Mouse (Mus musculus): Measurements from ENCODE around the gene Dapk2. TPM values are rescaled to one million over a fixed set of nuclear protein-coding genes. Genes with fewer than 3 reads are reported as not detected.

Gene Dapk2
- total and polyA plus RNA-seq, 3 experiments: 7.5 to 24.4 (median 9.8) TPM

DNA sequence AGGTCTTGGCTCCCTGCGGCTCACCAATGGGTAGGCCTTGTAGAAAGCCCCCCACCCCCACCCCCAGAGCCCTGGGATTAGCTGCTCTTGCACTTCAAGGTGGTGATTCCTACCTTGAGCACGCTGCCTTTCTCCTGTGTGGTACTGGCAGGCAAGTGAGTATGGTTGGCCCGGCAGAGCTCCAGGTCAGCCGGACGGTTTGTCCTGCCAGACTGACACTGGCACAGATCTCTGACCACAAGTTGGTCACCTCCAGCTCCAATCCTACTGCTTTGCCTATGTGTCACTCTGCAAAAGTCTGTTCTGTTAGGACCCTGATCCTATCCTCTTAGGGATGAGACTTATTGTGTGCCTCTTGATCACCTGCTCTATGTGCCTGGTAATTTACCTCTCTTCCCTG lies 26.5 kb downstream of the Dapk2 start:
- Histone ChIP-seq H3K36me3 (replicated peaks) (peaks cover 18% of the 10 kb centered on the region), H3K9me3 (replicated peaks) (no peaks in the 10 kb centered on the region), H3K4me3 (ENCODE audit: low read depth, low read length) (no peak overlapping the region), H3K27me3 (ENCODE audit: insufficient read depth, low read length) (no peaks in the 10 kb centered on the region), H3K4me1 (ENCODE audit: insufficient read depth, low read depth, low read length) (peaks cover 96% of the 10 kb centered on the region)
- DNase-seq (ENCODE audit: low spot score) (no peak), ATAC-seq (ENCODE audit: extremely low read depth, insufficient number of reproducible peaks, low FRiP score, poor library complexity, severe bottlenecking) (no peak)
- TF ChIP-seq POLR2AphosphoS5 (IDR thresholded peaks at IDR 0.05; ENCODE audit: insufficient replicate concordance, low read depth, low read length) (no peak), CTCF (IDR thresholded peaks at IDR 0.05; ENCODE audit: low read depth, low read length) (no peak), GATA2 (IDR thresholded peaks at IDR 0.05; ENCODE audit: borderline replicate concordance, low read depth, low read length) (no peak), TAL1 (conservative IDR thresholded peaks at IDR 0.05; ENCODE audit: low read depth, low read length) (no peak), GATA1 (IDR thresholded peaks at IDR 0.05; ENCODE audit: borderline replicate concordance, low read length) (no peak)

DNA sequence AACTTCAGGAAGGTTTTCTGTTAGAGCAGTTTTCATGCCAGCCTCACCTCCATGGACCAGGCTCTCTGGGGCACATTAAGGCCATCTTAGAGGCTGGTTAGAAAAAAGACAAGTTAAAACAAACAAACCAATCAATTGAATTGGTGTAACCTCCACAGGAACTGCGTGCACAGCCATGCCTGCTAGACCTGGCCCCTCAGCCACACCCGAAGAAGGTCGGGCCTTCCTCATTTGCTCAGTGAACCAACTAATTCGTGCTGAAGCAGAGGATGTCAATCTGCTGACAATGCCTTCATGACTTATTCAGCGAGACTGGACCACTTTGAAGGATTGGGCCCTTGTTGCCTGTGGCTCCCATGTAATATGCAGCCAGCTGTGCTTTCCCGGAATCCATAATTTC lies 28.4 kb downstream of the Dapk2 start:
- H3K36me3 ChIP-seq (replicated peaks): peaks cover 12% of the 10 kb centered on the region
- H3K4me1 ChIP-seq (ENCODE audit: insufficient read depth, low read depth, low read length): peaks cover 78% of the 10 kb centered on the region
- ATAC-seq (ENCODE audit: extremely low read depth, insufficient number of reproducible peaks, low FRiP score, poor library complexity, severe bottlenecking): peak; percentile 45
- H3K4me3 ChIP-seq (ENCODE audit: low read depth, low read length): peak overlapping the region; percentile 27; the same call in 1 of the 2 replicates
- H3K9me3 ChIP-seq (replicated peaks): no peaks in the 10 kb centered on the region
- TF ChIP-seq TAL1 (conservative IDR thresholded peaks at IDR 0.05; ENCODE audit: low read depth, low read length) (no peak), GATA2 (IDR thresholded peaks at IDR 0.05; ENCODE audit: borderline replicate concordance, low read depth, low read length) (no peak), GATA1 (IDR thresholded peaks at IDR 0.05; ENCODE audit: borderline replicate concordance, low read length) (no peak), CTCF (IDR thresholded peaks at IDR 0.05; ENCODE audit: low read depth, low read length) (no peak), POLR2AphosphoS5 (IDR thresholded peaks at IDR 0.05; ENCODE audit: insufficient replicate concordance, low read depth, low read length) (no peak)
- H3K27me3 ChIP-seq (ENCODE audit: insufficient read depth, low read length): no peaks in the 10 kb centered on the region
- peak; percentile 69 for DNase-seq (ENCODE audit: low spot score)

DNA sequence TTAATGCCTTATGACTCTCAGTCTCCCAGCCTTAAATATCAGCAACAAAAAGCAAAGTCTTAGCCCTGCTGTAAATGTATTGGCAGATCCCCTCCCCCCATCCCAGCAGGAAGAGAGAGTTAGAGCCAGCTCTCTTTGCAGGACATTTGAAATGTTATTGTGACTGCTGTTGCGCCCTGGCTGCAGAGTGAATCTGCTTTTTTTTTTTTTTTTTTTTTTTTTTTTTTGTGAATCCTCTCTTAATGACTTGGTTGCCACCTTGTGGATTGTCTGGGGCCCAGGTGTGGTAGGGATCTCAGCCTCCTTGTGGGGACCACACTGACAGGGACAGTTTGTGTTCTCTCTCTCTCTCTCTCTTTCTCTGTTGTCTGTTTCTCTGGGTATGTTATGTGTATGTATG lies 31.0 kb downstream of the Dapk2 start:
- no peaks in the 10 kb centered on the region for H3K27me3 ChIP-seq (ENCODE audit: insufficient read depth, low read length)
- peaks cover 27% of the 10 kb centered on the region for H3K36me3 ChIP-seq (replicated peaks)
- ATAC-seq (ENCODE audit: extremely low read depth, insufficient number of reproducible peaks, low FRiP score, poor library complexity, severe bottlenecking) (no peak), DNase-seq (ENCODE audit: low spot score) (no peak)
- TF ChIP-seq TAL1 (conservative IDR thresholded peaks at IDR 0.05; ENCODE audit: low read depth, low read length) (no peak), GATA1 (IDR thresholded peaks at IDR 0.05; ENCODE audit: borderline replicate concordance, low read length) (no peak), CTCF (IDR thresholded peaks at IDR 0.05; ENCODE audit: low read depth, low read length) (no peak), POLR2AphosphoS5 (IDR thresholded peaks at IDR 0.05; ENCODE audit: insufficient replicate concordance, low read depth, low read length) (no peak), GATA2 (IDR thresholded peaks at IDR 0.05; ENCODE audit: borderline replicate concordance, low read depth, low read length) (no peak)
- H3K9me3 ChIP-seq (replicated peaks): no peaks in the 10 kb centered on the region
- H3K4me1 ChIP-seq (ENCODE audit: insufficient read depth, low read depth, low read length): peaks cover 69% of the 10 kb centered on the region
- H3K4me3 ChIP-seq (ENCODE audit: low read depth, low read length): no peak overlapping the region

DNA sequence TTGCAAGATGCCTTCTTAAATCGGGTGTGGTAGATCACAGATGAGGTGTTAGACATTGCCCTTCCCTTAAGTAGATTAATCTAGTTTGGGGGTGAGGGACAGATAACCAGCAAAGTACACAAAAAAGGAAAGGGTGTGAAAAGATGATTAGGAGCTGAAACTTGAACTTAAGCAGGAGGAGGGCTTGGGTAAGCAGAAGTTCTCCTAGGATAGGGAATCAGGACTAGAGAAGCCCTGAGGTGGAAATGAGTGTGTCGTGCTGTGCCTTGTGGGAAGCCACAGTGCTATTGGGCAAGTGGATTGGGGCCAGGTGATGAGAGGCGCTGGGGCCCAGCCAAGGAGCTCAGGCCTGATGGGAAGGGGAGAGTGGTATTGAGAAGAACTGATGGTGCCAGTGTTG lies 36.0 kb downstream of the Dapk2 start:
- Histone ChIP-seq H3K9me3 (replicated peaks) (no peaks in the 10 kb centered on the region), H3K4me1 (ENCODE audit: insufficient read depth, low read depth, low read length) (peaks cover 57% of the 10 kb centered on the region)

DNA sequence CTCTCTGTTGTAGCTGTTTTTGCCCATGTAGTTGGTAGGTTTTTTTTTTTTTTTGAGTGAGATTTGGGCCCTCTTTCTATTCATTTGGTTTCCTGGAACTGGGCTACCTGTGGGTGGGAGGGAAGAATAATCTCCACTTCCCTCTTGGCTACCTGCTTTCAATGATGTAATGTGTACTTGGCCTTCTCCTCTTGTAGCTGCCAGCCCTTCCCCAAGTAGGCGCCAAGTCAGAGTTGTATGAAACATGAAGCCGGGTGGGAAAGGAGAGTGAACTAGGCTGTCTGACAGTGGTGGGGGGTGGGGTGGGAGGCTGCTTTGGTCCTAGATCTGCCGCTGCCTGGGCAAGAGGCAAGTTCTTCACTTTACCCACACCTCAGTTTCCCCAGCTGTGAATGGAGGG lies 38.5 kb downstream of the Dapk2 start:
- no peaks in the 10 kb centered on the region for H3K27me3 ChIP-seq (ENCODE audit: insufficient read depth, low read length)
- peaks cover 47% of the 10 kb centered on the region for H3K36me3 ChIP-seq (replicated peaks)
- H3K9me3 ChIP-seq (replicated peaks): no peaks in the 10 kb centered on the region
- H3K4me3 ChIP-seq (ENCODE audit: low read depth, low read length): no peak overlapping the region
- ATAC-seq (ENCODE audit: extremely low read depth, insufficient number of reproducible peaks, low FRiP score, poor library complexity, severe bottlenecking) (no peak), DNase-seq (ENCODE audit: low spot score) (no peak)
- no peak for TF ChIP-seq GATA2 (IDR thresholded peaks at IDR 0.05; ENCODE audit: borderline replicate concordance, low read depth, low read length)
- TF ChIP-seq CTCF (IDR thresholded peaks at IDR 0.05; ENCODE audit: low read depth, low read length): no peak
- no peak for TF ChIP-seq TAL1 (conservative IDR thresholded peaks at IDR 0.05; ENCODE audit: low read depth, low read length)
- TF ChIP-seq GATA1 (IDR thresholded peaks at IDR 0.05; ENCODE audit: borderline replicate concordance, low read length): no peak
- no peak for TF ChIP-seq POLR2AphosphoS5 (IDR thresholded peaks at IDR 0.05; ENCODE audit: insufficient replicate concordance, low read depth, low read length)
- peaks cover 74% of the 10 kb centered on the region for H3K4me1 ChIP-seq (ENCODE audit: insufficient read depth, low read depth, low read length)

More for the DNA sequence above, 36.0 kb downstream of the Dapk2 start:
- Histone ChIP-seq H3K27me3 (ENCODE audit: insufficient read depth, low read length) (no peaks in the 10 kb centered on the region), H3K36me3 (replicated peaks) (peaks cover 38% of the 10 kb centered on the region), H3K4me3 (ENCODE audit: low read depth, low read length) (0 out of 2 replicates have a peak overlapping the region, but pooled peaks have one; percentile 4)
- peak; percentile 8; the same call in 1 of the 2 replicates for ATAC-seq (ENCODE audit: extremely low read depth, insufficient number of reproducible peaks, low FRiP score, poor library complexity, severe bottlenecking)
- TF ChIP-seq CTCF (IDR thresholded peaks at IDR 0.05; ENCODE audit: low read depth, low read length) (no peak), GATA2 (IDR thresholded peaks at IDR 0.05; ENCODE audit: borderline replicate concordance, low read depth, low read length) (no peak), TAL1 (conservative IDR thresholded peaks at IDR 0.05; ENCODE audit: low read depth, low read length) (no peak), POLR2AphosphoS5 (IDR thresholded peaks at IDR 0.05; ENCODE audit: insufficient replicate concordance, low read depth, low read length) (no peak)
- no peak for DNase-seq (ENCODE audit: low spot score)

DNA sequence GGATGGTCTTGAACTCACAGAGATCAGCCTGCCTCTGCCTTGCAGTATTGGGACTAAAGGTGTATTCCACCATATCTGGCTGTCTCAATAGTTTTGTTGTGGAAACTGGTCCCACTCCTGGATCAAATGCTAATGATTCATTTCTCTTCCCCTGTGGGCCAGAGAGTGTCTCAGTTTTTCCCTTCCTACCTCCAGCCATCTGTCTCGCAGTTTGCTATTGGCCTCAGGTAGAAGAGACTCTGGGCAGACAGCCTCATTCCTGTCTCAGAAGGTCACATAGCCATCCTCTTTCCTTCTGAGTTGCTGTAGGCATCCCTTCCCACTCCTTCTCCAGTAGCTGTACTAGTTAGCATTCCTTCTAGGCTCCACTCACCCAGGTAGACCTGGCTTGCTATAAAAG lies 40.5 kb downstream of the Dapk2 start:
- DNase-seq (ENCODE audit: low spot score): no peak
- no peak for ATAC-seq (ENCODE audit: extremely low read depth, insufficient number of reproducible peaks, low FRiP score, poor library complexity, severe bottlenecking)
- Histone ChIP-seq H3K4me1 (ENCODE audit: insufficient read depth, low read depth, low read length) (peaks cover 79% of the 10 kb centered on the region), H3K4me3 (ENCODE audit: low read depth, low read length) (no peak overlapping the region), H3K27me3 (ENCODE audit: insufficient read depth, low read length) (no peaks in the 10 kb centered on the region), H3K9me3 (replicated peaks) (no peaks in the 10 kb centered on the region), H3K36me3 (replicated peaks) (peaks cover 37% of the 10 kb centered on the region)
- TF ChIP-seq GATA2 (IDR thresholded peaks at IDR 0.05; ENCODE audit: borderline replicate concordance, low read depth, low read length) (no peak), TAL1 (conservative IDR thresholded peaks at IDR 0.05; ENCODE audit: low read depth, low read length) (no peak), GATA1 (IDR thresholded peaks at IDR 0.05; ENCODE audit: borderline replicate concordance, low read length) (no peak), CTCF (IDR thresholded peaks at IDR 0.05; ENCODE audit: low read depth, low read length) (no peak), POLR2AphosphoS5 (IDR thresholded peaks at IDR 0.05; ENCODE audit: insufficient replicate concordance, low read depth, low read length) (no peak)

Measured in G1E (cell line).